Mouse (Mus musculus) layer of hippocampus, adult 9-11 months (tissue): ENCODE results near the gene Mtmr2.

Source experiments
- DNase-seq: peaks from one replicate; pipeline ENCODE4 v3.0.0; 2022

Gene Mtmr2

DNA sequence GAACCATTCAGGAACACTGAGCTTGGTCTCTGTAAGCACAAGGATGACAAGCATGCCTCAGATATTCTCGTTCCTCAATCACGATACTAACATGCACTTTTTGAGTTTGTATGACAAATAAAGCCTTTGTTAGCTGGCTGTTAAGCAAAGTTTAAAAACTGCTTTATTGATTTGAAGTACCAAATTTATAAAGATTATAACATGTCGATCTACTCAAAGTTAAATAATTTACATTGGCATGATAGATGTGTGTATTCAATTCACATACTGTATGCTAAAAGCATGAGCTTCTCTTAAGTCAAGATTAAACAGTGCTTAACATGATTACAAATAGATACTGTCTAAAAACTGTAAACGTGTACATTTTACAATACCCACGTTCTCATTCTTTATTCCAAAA, 59.4 kb downstream of the Mtmr2 start:
- DNase-seq = no peak

DNA sequence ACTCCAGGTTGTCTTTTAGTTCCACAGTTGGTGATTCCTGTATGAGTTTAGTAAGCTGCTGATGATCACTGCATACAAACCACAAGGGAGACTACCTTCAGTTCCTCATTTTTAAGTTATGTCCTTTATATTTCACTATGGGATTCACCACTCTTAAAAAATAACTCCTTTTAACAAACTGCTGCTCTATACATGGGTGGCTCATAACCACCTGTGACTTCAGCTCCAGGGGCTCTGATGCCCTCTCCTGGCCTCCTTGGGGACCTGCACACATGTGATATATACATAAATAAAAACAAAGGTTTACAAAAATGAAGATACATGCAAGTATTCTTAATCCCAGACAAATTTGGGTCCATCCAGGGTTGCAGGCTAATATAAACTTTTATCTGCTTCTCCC, 61.7 kb downstream of the Mtmr2 start:
- DNase-seq = no peak

DNA sequence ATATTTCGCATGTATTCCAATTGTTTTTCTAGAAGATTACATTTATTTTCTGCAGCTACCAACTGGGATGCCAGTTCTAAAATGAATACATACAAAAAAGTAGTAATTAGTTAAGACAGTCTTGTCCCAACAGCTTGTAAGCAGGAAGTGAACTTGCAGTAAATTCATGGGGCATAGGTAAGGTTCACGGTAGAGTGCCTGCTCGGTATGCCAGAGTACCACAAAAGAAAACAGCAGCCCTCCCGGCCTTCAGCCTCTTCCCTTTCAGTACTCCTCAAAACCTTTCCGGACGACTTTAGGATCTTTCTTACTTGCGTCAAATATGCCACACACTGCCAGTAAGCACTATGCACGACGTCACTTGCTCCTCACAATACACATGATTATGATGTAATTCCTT, 70.2 kb downstream of the Mtmr2 start:
- DNase-seq = no peak

DNA sequence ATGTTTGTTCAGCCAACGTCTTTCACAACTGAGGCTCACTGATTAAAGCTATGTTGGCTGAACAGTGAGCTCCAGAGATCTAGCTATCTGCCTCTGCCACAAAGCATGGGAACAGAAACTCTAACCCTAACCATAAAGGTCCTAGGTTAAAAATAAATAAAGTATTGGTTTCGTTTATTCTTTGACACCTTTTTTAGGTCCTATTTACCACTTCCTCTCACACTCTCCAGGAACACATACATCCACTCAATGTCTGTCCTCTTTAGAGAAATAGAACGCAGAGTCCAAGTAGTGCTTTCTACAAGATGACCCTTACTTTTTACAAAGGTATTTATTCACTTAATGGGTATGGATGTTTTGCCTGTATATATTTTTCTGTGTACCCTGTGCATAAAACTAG, 72.6 kb downstream of the Mtmr2 start:
- DNase-seq = no peak

DNA sequence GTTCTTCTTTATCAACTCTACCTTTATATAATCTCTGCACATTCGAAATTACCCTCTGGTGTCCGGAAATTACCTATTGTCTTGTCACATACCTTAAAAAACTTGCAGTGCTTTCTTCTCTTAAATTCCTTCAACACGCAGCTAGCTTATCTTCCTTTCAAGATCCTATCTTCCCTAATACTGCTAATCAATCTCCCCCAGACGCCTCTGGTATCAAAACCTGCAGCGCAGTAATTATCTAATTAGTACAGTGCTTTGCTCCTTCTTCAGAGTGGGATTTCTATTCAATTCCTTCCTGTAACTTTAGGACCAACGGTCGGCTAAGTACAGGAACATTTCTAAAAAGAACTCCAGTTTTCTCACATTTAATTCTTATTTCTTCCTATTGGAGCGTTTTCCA, 77.7 kb downstream of the Mtmr2 start:
- DNase-seq = no peak

DNA sequence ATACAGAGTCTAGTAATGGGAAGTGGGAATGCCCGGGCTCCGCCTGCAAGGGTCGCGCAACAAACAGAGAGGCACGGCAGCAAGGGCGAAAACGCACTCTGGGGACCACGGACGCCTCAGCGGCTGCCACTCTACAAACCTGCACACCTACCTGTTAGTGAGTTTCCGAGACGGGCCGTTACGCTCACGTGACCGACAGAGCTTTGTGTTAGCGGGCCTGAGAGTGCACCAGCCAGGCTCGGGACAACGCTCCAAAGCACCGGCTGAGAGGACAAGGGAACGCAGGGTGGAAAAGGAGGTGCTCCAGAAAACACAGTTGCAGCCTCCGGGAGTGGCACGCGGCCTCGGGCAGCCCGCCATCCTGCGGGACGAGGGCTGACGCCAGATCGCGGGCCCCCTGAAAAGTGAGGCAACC, 78.2 kb downstream of the Mtmr2 start:
- peak; percentile 61 for DNase-seq

DNA sequence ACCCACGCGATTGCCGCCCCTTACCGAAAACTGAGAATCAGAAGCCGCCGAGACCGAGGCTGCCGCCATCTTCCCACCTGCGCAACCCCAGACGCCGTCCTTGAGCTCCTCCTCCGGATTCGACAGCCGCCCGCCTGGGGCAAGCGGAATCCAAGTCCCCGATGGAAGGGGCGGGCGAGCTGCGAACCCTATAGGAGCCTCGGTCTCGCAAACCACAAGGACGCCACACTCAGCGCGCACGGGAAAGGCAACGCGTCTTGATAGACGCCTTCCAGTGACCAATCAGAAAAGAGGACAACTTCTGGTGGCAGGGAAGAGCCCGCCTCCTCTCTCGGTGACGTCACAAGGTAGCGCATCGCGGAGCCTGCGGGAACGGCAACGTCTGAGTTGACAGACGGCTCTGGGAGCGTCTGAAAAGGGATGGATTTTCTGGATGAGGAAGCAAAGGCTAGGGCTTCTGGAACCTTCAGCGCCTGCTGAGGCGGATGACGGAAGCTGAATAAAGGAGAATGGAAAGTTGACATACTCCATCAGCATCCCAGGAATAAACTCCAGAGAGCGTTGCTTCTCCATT, 78.7 kb downstream of the Mtmr2 start, which contains the start of gene Cep57:
TSS of gene Cep57 (minus strand) at position 276 of the 574 bp plus-strand sequence.
- DNase-seq = peak; percentile 98

DNA sequence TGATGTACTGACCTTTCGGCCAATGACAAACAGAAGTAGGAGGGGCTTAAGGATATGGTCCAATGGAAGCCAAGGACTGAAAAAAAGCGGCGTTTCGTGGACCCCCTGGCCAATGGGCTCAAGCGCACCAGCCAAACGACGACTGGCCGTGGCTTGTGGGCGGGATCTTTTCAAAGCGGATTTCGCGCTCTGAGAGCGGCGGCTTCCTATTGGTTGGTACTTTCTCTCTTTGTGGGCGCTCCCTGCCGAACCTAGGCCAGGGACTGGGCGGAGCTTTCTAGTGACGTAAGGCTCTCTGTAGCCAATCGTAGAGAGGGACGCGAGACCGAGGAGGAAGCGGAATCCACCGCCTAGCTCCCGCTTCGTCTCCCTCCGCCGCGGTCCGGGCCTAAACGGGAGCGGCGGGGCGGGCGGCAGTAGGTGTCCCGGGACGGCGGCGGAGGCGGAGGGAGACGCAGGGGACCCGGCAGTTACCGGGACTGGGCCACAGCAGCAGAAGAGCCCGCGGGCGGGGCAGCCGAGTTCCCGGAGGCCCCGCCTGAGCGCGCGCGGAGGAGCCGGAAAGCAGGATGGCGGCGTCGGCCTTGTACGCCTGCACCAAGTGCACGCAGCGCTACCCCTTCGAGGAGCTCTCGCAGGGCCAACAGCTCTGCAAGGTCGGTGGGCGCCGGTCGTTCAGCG, 79.3 kb downstream of the Mtmr2 start, which contains the start of gene Fam76b:
TSS of gene Fam76b (plus strand) at position 311 of the 681 bp plus-strand sequence.
- peak; percentile 100 for DNase-seq

DNA sequence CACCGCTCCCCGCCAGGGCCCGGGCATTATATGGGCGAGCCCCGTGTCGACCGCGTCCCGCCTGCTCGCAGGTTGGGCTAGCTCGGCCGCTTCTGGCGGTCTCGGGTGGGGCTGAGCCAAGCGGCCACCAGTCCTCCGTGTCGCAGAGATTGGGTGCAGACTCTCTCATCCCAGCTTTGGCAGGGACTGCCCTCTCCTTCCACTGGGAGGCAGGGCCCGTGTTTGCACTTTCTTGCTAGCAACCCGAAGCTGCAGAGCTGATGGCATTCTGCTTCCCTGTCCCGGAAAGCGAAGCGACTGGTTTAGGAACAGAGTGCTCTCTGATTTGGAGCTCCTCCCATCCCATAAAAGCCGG, 79.9 kb downstream of the Mtmr2 start:
- no peak for DNase-seq

DNA sequence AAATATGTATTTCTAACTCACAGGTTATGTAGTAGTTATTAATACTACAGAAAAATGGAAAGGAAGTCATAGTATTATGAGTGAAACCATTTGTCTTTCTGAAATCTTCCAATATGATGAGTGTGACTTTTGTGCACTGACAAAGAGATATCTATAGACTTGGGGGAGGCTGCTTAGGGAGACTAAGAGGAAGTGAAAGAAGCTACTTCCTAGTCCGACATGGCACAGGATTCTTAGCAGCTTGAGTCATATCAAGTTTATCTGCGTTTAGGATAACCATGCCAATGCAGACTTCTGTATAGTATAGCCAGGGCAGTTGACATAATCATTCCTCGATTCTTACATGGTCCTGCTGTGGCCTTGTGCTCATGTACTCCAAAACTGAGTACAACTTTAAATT, 87.0 kb downstream of the Mtmr2 start:
- DNase-seq = no peak

DNA sequence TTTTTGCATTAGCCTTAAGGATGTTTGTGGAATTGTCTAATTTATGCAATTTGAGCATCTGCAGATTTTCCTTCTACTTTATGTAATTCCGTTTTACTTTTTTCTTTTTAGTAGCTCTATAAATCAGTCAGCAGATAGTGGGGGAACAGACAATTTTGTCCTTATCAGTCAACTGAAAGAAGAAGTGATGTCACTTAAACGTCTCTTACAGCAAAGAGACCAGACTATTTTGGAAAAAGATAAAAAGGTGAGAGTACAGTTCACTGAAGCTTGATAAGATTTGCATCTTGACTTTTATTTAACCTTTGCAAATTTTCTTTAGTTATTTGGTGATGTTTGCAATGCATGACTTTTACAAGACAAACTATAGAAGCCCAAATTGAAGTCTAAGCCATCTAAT, 88.5 kb downstream of the Mtmr2 start:
- no peak for DNase-seq

DNA sequence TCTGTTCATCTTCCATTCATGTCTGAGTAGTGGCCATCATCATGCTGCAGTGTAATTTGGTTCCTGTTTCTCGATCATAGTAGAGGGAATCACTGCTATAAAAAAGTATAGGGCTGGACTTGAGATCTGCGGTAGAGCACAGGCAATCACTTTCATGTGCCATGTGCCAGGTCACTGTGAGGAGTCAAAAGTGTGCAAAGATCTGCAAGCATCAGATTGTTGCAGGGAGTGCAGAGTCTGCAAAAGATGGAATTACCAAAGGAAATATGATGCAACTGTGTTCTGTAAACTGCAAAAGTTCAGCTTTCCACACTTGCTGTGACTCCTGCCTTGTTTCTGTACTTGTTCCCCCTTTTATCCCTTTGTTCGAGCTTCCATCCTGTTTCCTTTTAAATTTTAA, 99.4 kb downstream of the Mtmr2 start:
- no peak for DNase-seq

DNA sequence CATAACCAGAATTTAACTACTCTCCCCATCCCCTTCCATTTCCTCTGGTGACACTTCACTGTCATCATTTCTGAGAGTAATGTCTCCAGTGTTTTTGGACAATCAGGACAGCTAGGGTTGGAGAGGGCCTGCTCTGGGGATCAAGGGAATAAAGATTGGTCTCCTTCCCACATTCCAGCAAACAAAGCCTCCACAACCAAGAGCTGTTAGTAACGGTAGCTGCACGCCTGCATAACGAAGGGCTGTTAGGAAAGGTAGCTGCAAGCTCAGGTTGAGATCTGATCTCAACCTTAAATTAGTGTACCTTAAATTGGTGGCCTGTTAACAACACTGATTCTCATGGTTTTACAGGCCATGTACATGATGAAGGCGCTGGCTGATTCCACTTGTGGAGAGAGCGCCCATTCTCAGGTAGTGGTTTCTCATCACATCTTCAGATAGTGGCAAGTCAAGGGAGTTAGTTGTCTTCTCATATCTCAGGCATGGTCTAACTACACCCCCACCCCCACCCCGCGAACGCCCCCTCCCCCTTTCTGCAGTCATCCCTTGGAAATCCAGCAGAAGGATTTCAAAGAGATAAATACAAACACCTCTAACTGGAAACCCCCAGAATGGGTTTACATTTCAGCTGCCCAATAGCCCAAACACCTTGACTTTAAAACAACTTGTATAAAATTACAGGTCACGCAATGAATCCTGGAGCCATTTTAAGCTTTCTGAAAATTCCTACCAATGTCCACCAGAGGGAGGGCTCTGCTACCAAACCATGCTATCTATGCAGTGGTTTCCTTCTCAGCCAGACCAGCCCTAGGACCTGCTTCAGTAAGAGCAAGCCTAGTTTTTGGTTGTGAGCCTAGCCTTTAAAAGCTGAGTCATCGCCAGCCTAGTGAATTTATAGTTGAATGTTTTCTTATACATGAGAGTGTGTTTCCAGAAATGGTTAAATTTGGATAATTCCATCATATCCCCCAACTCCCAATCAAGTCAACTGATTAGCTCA, 100.6 kb downstream of the Mtmr2 start:
- peak; percentile 24 for DNase-seq

DNA sequence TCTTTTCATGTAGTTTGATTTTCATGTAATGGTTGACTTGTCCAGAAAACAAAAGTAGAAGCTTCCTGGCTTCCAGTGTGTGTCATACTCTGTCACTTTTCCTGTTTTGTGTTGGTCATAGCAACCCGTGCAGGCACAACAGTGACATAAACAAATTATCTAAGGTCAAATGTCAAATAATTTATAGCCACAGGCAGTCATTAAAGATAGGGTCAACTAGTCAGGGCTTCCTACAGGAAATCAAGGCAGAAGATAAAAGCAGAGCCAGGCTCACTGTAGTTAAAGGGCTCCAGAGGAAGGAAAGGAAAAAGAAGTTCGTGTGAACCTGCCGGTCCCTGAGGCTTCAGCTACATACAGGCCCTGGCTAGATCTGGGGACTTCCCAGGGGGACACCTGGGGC, 105.7 kb downstream of the Mtmr2 start:
- DNase-seq = no peak
